Mouse (Mus musculus): ENCODE results near the gene Coq10b.

DNA sequence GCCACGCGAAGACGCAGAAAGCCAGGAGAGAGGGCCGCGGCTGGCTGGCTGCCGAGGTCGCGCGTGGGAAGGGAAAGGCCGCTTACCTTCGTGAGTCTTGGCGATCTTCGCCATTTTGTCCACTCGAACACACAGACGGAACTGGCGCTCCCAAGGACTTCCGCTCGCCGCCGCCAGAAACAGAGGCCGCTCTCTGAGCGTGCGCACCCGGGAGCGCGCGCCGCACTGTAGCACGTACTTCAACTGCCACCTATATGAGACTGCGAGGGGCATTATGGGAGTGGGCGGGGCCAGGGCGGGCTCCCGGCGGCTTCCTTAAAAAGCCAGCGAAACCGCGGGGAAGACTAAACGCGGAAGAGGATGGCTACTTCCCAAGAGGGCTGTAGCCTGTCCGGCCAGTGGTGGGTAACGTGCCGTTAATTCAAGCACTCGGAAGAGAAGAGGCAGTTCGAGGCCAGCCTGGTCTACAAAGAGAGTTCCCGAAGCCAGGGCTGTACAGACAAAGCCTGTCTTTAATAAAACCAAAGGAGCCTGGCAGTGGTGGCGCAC is 25.2 kb upstream of the Coq10b start, which contains the start of gene Sf3b1:
- TF ChIP-seq CTCF (IDR thresholded peaks at IDR 0.05) (no peak), EP300 (IDR thresholded peaks at IDR 0.05) (no peak)
